Mouse (Mus musculus) embryonic facial prominence, embryonic 13.5 days (tissue): ENCODE data around the gene Gpr85. TPM values are rescaled to one million over a fixed set of nuclear protein-coding genes. Genes with fewer than 3 reads are reported as not detected.

ENCODE experiments used
- ATAC-seq: fragments of 200-750 bp; cut with Nextera tagmentation; 2 replicates; pipeline ENCODE4 v1.8.0; 2017; ENCODE audit warnings: low read depth; ENCODE audit not compliant: insufficient number of reproducible peaks, insufficient read depth, low FRiP score, low TSS enrichment
- H3K27ac ChIP-seq: fragments of 300-500 bp; sonication (generic); 2 replicates; pipeline ENCODE4 v1.5.1; 2015; ENCODE audit warnings: moderate library complexity, mild to moderate bottlenecking, inconsistent platforms
- H3K27me3 ChIP-seq: fragments of 300-500 bp; sonication (generic); 2 replicates; pipeline ENCODE4 v1.6.1; 2015; ENCODE audit warnings: mild to moderate bottlenecking, inconsistent platforms
- H3K36me3 ChIP-seq: fragments of 300-500 bp; sonication (generic); 2 replicates; pipeline ENCODE4 v1.6.1; 2015; ENCODE audit warnings: mild to moderate bottlenecking, inconsistent platforms
- H3K4me1 ChIP-seq: fragments of 300-500 bp; sonication (generic); 2 replicates; pipeline ENCODE4 v1.6.1; 2015; ENCODE audit warnings: inconsistent platforms
- H3K4me2 ChIP-seq: fragments of 300-500 bp; sonication (generic); 2 replicates; pipeline ENCODE4 v1.6.1; 2015; ENCODE audit warnings: moderate library complexity, mild to moderate bottlenecking, inconsistent platforms
- H3K4me3 ChIP-seq: fragments of 300-500 bp; sonication (generic); 2 replicates; pipeline ENCODE4 v1.5.1; 2015; ENCODE audit warnings: mild to moderate bottlenecking, inconsistent platforms
- H3K9ac ChIP-seq: fragments of 300-500 bp; sonication (generic); 2 replicates; pipeline ENCODE4 v1.6.1; 2015; ENCODE audit warnings: mild to moderate bottlenecking, inconsistent platforms
- H3K9me3 ChIP-seq: fragments of 300-500 bp; sonication (generic); 2 replicates; pipeline ENCODE4 v1.6.1; 2016; ENCODE audit warnings: inconsistent platforms
- polyA plus RNA-seq: library from polyadenylated mRNA; unstranded; fragments of >200 nt; fragmentation: Nextera tagmentation; extraction: Ambion mirVana; gene quantifications from 2 replicates; pipeline ENCODE4 v1.2.1, GENCODE M21; 2015

Gene Gpr85
- polyA plus RNA-seq, 1 experiment from 2014 or later: 5.9 TPM

- no peak for ATAC-seq
- Histone ChIP-seq H3K36me3 (no peaks in the 10 kb centered on the region), H3K9me3 (no peaks in the 10 kb centered on the region), H3K9ac (no peak overlapping the region), H3K4me3 (no peak overlapping the region), H3K27me3 (no peaks in the 10 kb centered on the region), H3K27ac (no peak overlapping the region), H3K4me2 (no peak overlapping the region), H3K4me1 (no peaks in the 10 kb centered on the region)
Observed at GRCm38 (mm10) chr6:13797389-13797788, 42.4 kb downstream of the Gpr85 start.

Other genes with a start within 250 kb of the Gpr85 start
- 37.9 and 39.8 TPM in 2 replicates for gene Tmem168, start 231.8 kb downstream of the Gpr85 start, polyA plus RNA-seq
- 19.4 and 21.3 TPM in 2 replicates for gene Bmt2, start 162.0 kb downstream of the Gpr85 start, polyA plus RNA-seq
- gene 2610001J05Rik, start 31.6 kb upstream of the Gpr85 start, polyA plus RNA-seq: 117 and 125 TPM in 2 replicates